ENCODE assay signal across 11 mouse cellular contexts in the genomic region with DNA sequence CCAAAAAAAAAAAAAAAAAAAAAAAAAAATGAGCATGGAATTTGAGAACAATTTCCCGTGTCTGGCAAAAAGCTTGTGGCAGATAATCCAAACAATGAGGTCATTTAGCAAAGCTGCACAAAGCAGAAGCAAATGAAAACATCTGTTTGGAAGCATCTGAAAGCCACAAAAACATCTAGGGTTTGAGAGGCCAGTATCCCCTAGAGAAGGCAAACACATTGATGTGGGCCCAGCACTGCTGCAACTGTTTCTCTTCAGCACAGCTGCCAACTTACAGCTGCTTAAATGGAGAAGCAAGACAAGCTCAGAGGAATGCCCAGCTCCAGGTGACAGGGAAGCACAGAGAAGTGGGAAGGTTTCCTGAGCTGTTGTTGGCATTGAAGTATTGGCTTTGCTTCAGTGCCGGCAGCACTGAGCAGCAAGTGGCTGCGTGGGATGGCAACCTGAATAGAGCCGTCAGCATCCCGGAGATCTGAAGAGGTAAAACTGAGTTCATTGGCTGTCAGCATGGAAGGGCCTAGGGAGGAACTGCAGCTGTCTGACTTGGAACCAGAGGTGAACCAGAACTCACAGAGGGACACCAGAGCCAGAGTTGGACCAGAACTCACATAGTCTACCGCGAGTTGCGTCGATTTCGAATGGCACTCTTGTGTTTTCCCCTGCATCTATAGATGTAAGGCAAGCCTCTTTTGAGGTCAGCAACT.
DNase-seq lines count a peak whose midpoint lies in the region; ATAC-seq and TF ChIP-seq lines count a peak whose summit lies in the region.
"Had no signal": no experiment of that assay in that cellular context is flagged by ENCODE, and none has a peak within 500 bp of the region (broad histone marks: within the 10 kb centered on the region; RNA-seq: fewer than 3 reads in every experiment).

No protein-coding gene starts in this region.

- no peak overlapping the region for H3K4me2 ChIP-seq in midbrain, postnatal 0 days (ENCODE audit: low read depth, low read length, poor library complexity, severe bottlenecking)
- no peak overlapping the region for H3K4me2 ChIP-seq in midbrain, embryonic 11.5 days
- no peak overlapping the region for H3K4me2 ChIP-seq in intestine, postnatal 0 days (replicated peaks; ENCODE audit: low read depth)
- H3K4me2 ChIP-seq in liver, embryonic 11.5 days, result no peak overlapping the region
- H3K4me2 ChIP-seq: intestine, embryonic 15.5 days had no signal

- TF ChIP-seq CTCF in midbrain, postnatal 0 days (IDR thresholded peaks at IDR 0.05), result no peak
- TF ChIP-seq CTCF in intestine, postnatal 0 days (IDR thresholded peaks at IDR 0.05; ENCODE audit: low read depth), result no peak

- H3K36me3 ChIP-seq in midbrain, postnatal 0 days (ENCODE audit: insufficient read depth, low read length), result no peaks in the 10 kb centered on the region
- H3K36me3 ChIP-seq in midbrain, embryonic 11.5 days (ENCODE audit: control insufficient read depth, insufficient read depth, low read length), result no peaks in the 10 kb centered on the region
- H3K36me3 ChIP-seq in intestine, postnatal 0 days (ENCODE audit: control insufficient read depth, insufficient read depth), result no peaks in the 10 kb centered on the region
- no peaks in the 10 kb centered on the region for H3K36me3 ChIP-seq in liver, embryonic 11.5 days (ENCODE audit: control insufficient read depth, insufficient read depth, low read length)
- H3K36me3 ChIP-seq: intestine, embryonic 15.5 days had no signal

- 55% methylated on average over 10 of the region's 10 CpGs for WGBS in midbrain, postnatal 0 days
- WGBS in midbrain, embryonic 11.5 days, result 68% methylated on average over 10 of the region's 10 CpGs
- WGBS in intestine, postnatal 0 days, result 68% methylated on average over 10 of the region's 10 CpGs
- 73% methylated on average over 10 of the region's 10 CpGs for WGBS in liver, embryonic 11.5 days

- no peak overlapping the region for H3K9ac ChIP-seq in midbrain, postnatal 0 days (replicated peaks; ENCODE audit: low read length, poor library complexity, severe bottlenecking)
- H3K9ac ChIP-seq in midbrain, embryonic 11.5 days (ENCODE audit: low read length), result no peak overlapping the region
- H3K9ac ChIP-seq in intestine, postnatal 0 days (ENCODE audit: low read depth, low read length), result no peak overlapping the region
- H3K9ac ChIP-seq in liver, embryonic 11.5 days (ENCODE audit: low read depth, low read length), result no peak overlapping the region
- H3K9ac ChIP-seq: intestine, embryonic 15.5 days had no signal

- H3K9me3 ChIP-seq in midbrain, postnatal 0 days (ENCODE audit: low read length), result no peaks in the 10 kb centered on the region
- H3K9me3 ChIP-seq in midbrain, embryonic 11.5 days (ENCODE audit: control insufficient read depth, low read length), result no peaks in the 10 kb centered on the region
- no peaks in the 10 kb centered on the region for H3K9me3 ChIP-seq in intestine, postnatal 0 days (ENCODE audit: control insufficient read depth)
- no peaks in the 10 kb centered on the region for H3K9me3 ChIP-seq in liver, embryonic 11.5 days (ENCODE audit: control insufficient read depth, low read length)
- H3K9me3 ChIP-seq: intestine, embryonic 15.5 days had no signal

- peak; percentile 22 to 34 for DNase-seq in cerebellum, postnatal 10 days
- no peak for DNase-seq in cerebellum, adult 11 months
- DNase-seq in midbrain, postnatal 0 days (ENCODE audit: low spot score), result peak; percentile 11
- no peak for DNase-seq in midbrain, embryonic 11.5 days (ENCODE audit: low spot score, missing footprints)
- DNase-seq in heart, postnatal 10 days, result peak; percentile 57
- DNase-seq in telencephalon, adult 2 months (ENCODE audit: low read depth, low spot score), result peak; percentile 55
- no peak for DNase-seq in liver, embryonic 11.5 days (ENCODE audit: low spot score)

- no peak overlapping the region for H3K27ac ChIP-seq in midbrain, postnatal 0 days (ENCODE audit: low read depth, low read length)
- H3K27ac ChIP-seq in midbrain, embryonic 11.5 days (ENCODE audit: low read depth, low read length), result no peak overlapping the region
- H3K27ac ChIP-seq in intestine, postnatal 0 days (ENCODE audit: low read depth, low read length), result no peak overlapping the region
- H3K27ac ChIP-seq in liver, embryonic 11.5 days (ENCODE audit: low read depth, low read length), result no peak overlapping the region
- H3K27ac ChIP-seq: intestine, embryonic 15.5 days had no signal

- no peaks in the 10 kb centered on the region for H3K27me3 ChIP-seq in midbrain, postnatal 0 days (ENCODE audit: insufficient read depth, low read length)
- no peaks in the 10 kb centered on the region for H3K27me3 ChIP-seq in midbrain, embryonic 11.5 days (ENCODE audit: control insufficient read depth, insufficient read depth, low read length)
- no peaks in the 10 kb centered on the region for H3K27me3 ChIP-seq in intestine, postnatal 0 days (replicated peaks; ENCODE audit: control insufficient read depth, insufficient read depth, low read length)
- no peaks in the 10 kb centered on the region for H3K27me3 ChIP-seq in liver, embryonic 11.5 days (replicated peaks; ENCODE audit: control insufficient read depth, insufficient read depth, low read length)
- H3K27me3 ChIP-seq: intestine, embryonic 15.5 days had no signal

- H3K4me3 ChIP-seq in midbrain, postnatal 0 days (ENCODE audit: low read depth, low read length), result no peak overlapping the region
- no peak overlapping the region for H3K4me3 ChIP-seq in midbrain, embryonic 11.5 days (ENCODE audit: low read depth, low read length)
- no peak overlapping the region for H3K4me3 ChIP-seq in intestine, postnatal 0 days (ENCODE audit: low read depth, low read length)
- no peak overlapping the region for H3K4me3 ChIP-seq in liver, embryonic 11.5 days (ENCODE audit: low read depth, low read length)
- H3K4me3 ChIP-seq: erythroblast, embryonic 14.5 days; intestine, embryonic 15.5 days had no signal

- H3K4me1 ChIP-seq in midbrain, postnatal 0 days (ENCODE audit: insufficient read depth, low read length), result no peaks in the 10 kb centered on the region
- no peaks in the 10 kb centered on the region for H3K4me1 ChIP-seq in midbrain, embryonic 11.5 days (ENCODE audit: control insufficient read depth, insufficient read depth, low read length)
- no peaks in the 10 kb centered on the region for H3K4me1 ChIP-seq in intestine, postnatal 0 days (replicated peaks; ENCODE audit: control insufficient read depth, insufficient read depth, low read length)
- no peaks in the 10 kb centered on the region for H3K4me1 ChIP-seq in liver, embryonic 11.5 days (replicated peaks; ENCODE audit: control insufficient read depth, insufficient read depth, low read length)

- intact Hi-C loops in heart, postnatal 10 days (cut with DNase I), result no loop called here

- ATAC-seq in midbrain, postnatal 0 days (ENCODE audit: low FRiP score), result no peak
- ATAC-seq in midbrain, embryonic 11.5 days (ENCODE audit: low FRiP score), result no peak
- no peak for ATAC-seq in intestine, postnatal 0 days
- ATAC-seq in liver, embryonic 11.5 days (replicated peaks; ENCODE audit: low FRiP score), result no peak
- ATAC-seq: intestine, embryonic 15.5 days; lung, postnatal 0 days had no signal

Comparison
In these comparisons a context has a peak if more than half of its experiments do, and no peak if none do; other contexts are left out.
1. DNase-seq: peak in cerebellum, postnatal 10 days (2 of 2), midbrain, postnatal 0 days (single experiment), heart, postnatal 10 days (2 of 2) and telencephalon, adult 2 months (single experiment); none in cerebellum, adult 11 months (single experiment), midbrain, embryonic 11.5 days (single experiment) and liver, embryonic 11.5 days (single experiment).